Mouse (Mus musculus): ENCODE measurements around the gene 1810062G17Rik. TPM values are rescaled to one million over a fixed set of nuclear protein-coding genes. Genes with fewer than 3 reads are reported as not detected.
A peak's percentile ranks its signal among the peaks of the same experiment; 100 is the strongest.

The 1810062G17Rik gene
- polyA plus RNA-seq, 1 experiment from 2014 or later, result 0.22 TPM

DNA sequence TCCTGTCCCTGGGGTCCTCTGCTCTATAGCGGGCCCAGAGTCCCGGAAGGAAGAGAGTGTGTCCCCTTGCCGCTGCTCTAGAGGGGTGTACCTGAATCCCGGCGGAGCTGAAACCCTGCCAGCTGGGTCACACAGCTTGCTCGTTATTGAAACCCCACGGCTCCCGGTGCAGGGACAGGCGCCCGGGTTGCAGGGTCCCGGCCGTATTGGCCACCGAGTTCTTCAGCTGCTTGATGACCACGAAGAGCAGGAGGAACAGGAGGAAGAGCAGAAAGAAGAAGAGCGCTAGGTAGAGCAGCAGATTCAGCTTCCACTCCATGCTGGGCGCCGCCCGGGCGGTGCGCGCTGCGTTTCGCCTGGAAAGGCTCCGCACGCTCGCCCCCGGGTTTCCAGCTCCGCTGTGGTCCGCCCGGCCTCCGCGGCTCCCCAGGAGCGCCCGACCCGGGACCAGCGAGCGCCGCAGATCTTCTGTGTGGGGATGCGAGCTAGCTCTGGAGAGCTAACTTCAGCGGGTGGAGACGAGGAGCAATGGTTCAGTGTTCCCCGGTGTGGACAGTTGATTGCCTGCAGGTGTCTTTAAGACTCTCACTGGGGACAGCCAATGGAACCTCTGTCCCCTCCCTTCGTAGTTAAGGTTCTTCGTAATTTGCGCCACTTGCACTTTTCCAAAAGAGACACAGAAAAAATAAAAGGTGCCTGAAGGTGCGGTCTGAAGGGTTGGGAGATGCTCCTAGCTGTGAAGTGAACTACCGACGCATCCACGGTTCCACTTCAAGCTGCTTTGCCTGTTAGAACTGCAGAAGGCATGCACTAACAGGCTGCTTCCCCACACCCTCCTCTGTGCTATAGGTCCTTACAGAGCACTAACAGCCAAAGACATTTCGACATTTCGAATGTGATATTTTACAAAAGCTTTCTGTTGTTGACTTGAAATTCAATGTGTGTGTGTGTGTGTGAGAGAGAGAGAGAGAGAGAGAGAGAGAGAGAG is 45.6 kb downstream of the 1810062G17Rik start, which contains the start of gene Gm11549:
TSS of gene Gm11549 (minus strand) at position 741 of the 988 bp plus-strand sequence.
- Histone ChIP-seq H3K9ac (peak within 1 kb of the TSS; percentile 45), H3K27ac (replicated peaks) (no peak within 1 kb of the TSS), H3K4me1 (replicated peaks) (peaks cover 8% of the 10 kb centered on the region), H3K27me3 (peaks cover 15% of the 10 kb centered on the region), H3K36me3 (no peaks in the 10 kb centered on the region), H3K9me3 (no peaks in the 10 kb centered on the region), H3K4me3 (peak within 1 kb of the TSS; percentile 61), H3K4me2 (peak within 1 kb of the TSS; percentile 99)
- peak; percentile 83 for ATAC-seq (ENCODE audit: low FRiP score, low read depth)
- under 1% methylated on average over 50 of the region's 51 CpGs for WGBS

GRCm38 (mm10) chr3:36522137-36522536 is 46.4 kb downstream of the 1810062G17Rik start:
- H3K4me3 ChIP-seq, result no peak overlapping the region
- WGBS, result 4% methylated on average over 4 of the region's 4 CpGs
- no peak overlapping the region for H3K27ac ChIP-seq (replicated peaks)
- H3K4me1 ChIP-seq (replicated peaks), result peaks cover 8% of the 10 kb centered on the region
- H3K27me3 ChIP-seq, result peaks cover 15% of the 10 kb centered on the region
- ATAC-seq (ENCODE audit: low FRiP score, low read depth), result no peak
- peak overlapping the region; percentile 99 for H3K4me2 ChIP-seq
- H3K9me3 ChIP-seq, result no peaks in the 10 kb centered on the region
- H3K9ac ChIP-seq, result no peak overlapping the region
- no peaks in the 10 kb centered on the region for H3K36me3 ChIP-seq

DNA sequence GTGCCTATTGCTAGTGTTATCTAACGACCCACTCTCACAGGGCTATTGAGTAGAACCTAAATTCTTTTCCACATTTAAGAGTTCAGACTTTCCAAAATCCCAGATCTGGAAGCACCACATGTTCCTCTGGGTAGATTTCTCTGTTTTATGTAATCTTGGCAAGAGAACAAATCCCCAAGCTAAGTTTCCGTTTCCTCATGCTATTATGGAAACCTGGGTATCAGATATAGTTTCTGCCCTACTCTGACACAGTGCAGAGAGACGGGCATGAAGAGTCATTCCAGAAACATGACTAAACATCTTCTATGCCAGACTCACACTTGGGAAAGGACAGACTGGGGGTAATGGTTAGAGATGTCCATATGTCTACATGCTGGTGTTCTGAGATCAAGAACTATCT is 48.7 kb downstream of the 1810062G17Rik start:
- no peaks in the 10 kb centered on the region for H3K36me3 ChIP-seq
- no peak overlapping the region for H3K9ac ChIP-seq
- H3K9me3 ChIP-seq, result no peaks in the 10 kb centered on the region
- no peak for ATAC-seq (ENCODE audit: low FRiP score, low read depth)
- 81% methylated on average over 3 of the region's 3 CpGs for WGBS
- H3K4me1 ChIP-seq (replicated peaks), result peaks cover 8% of the 10 kb centered on the region
- H3K27me3 ChIP-seq, result peaks cover 15% of the 10 kb centered on the region
- no peak overlapping the region for H3K4me2 ChIP-seq
- no peak overlapping the region for H3K4me3 ChIP-seq
- H3K27ac ChIP-seq (replicated peaks), result no peak overlapping the region

GRCm38 (mm10) chr3:36530345-36530744 is 54.6 kb downstream of the 1810062G17Rik start:
- no peak for ATAC-seq (ENCODE audit: low FRiP score, low read depth)
- H3K4me3 ChIP-seq, result no peak overlapping the region
- no peak overlapping the region for H3K9ac ChIP-seq
- 87% methylated on average over 6 of the region's 6 CpGs for WGBS
- H3K36me3 ChIP-seq, result no peaks in the 10 kb centered on the region
- no peak overlapping the region for H3K4me2 ChIP-seq
- H3K4me1 ChIP-seq (replicated peaks), result peaks cover 4% of the 10 kb centered on the region
- no peaks in the 10 kb centered on the region for H3K9me3 ChIP-seq
- H3K27ac ChIP-seq (replicated peaks), result no peak overlapping the region
- no peaks in the 10 kb centered on the region for H3K27me3 ChIP-seq

- no peak overlapping the region for H3K9ac ChIP-seq
- H3K9me3 ChIP-seq, result no peaks in the 10 kb centered on the region
- peaks cover 4% of the 10 kb centered on the region for H3K4me1 ChIP-seq (replicated peaks)
- no peak overlapping the region for H3K4me2 ChIP-seq
- no peak for ATAC-seq (ENCODE audit: low FRiP score, low read depth)
- no peaks in the 10 kb centered on the region for H3K27me3 ChIP-seq
- H3K36me3 ChIP-seq, result no peaks in the 10 kb centered on the region
- no peak overlapping the region for H3K4me3 ChIP-seq
- no peak overlapping the region for H3K27ac ChIP-seq (replicated peaks)
- WGBS, result 82% methylated on average over 5 of the region's 5 CpGs
These were observed 55.0 kb downstream of the 1810062G17Rik start for GRCm38 (mm10) chr3:36530781-36531180.

DNA sequence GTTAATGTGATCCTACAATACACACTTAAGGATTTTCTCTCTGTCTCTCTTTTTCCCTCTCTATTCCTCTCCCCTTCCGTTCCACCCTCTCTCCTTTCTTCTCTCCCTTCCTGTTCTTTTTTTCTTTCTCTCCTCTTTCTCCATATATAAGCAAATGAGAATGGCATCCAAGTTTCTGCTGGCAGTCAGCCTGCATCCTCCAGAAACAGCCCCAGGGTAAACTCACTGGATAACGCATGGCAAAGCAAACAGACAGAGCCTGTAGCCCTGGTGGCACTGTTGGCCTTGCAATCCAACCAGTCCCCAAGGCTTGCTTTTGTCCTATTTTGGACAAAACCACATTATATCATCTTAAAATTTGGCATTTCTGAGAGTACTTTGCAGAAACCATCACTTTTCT is 55.5 kb downstream of the 1810062G17Rik start:
- WGBS, result 32% methylated on average over 2 of the region's 2 CpGs
- no peaks in the 10 kb centered on the region for H3K36me3 ChIP-seq
- H3K27ac ChIP-seq (replicated peaks), result no peak overlapping the region
- ATAC-seq (ENCODE audit: low FRiP score, low read depth), result no peak
- no peak overlapping the region for H3K9ac ChIP-seq
- no peak overlapping the region for H3K4me2 ChIP-seq
- no peak overlapping the region for H3K4me3 ChIP-seq
- H3K27me3 ChIP-seq, result no peaks in the 10 kb centered on the region
- no peaks in the 10 kb centered on the region for H3K9me3 ChIP-seq
- H3K4me1 ChIP-seq (replicated peaks), result peaks cover 4% of the 10 kb centered on the region

Small RNAs within 50 kb of the gene (microRNA-seq; reads per million reads assigned to microRNA genes)
- not detected for gene Mir7009

Other genes with a start within 250 kb of the 1810062G17Rik start
- gene Anxa5, start within 50 bp of the 1810062G17Rik start, polyA plus RNA-seq (2015; fragmentation: Nextera tagmentation; extraction: Ambion mirVana), result 70.3 and 88.7 TPM in 2 replicates
- gene Gm11549, start 45.9 kb downstream of the 1810062G17Rik start, polyA plus RNA-seq (2015; fragmentation: Nextera tagmentation; extraction: Ambion mirVana), result 0.54 and 1.00 TPM in 2 replicates
- gene Exosc9, start 76.7 kb downstream of the 1810062G17Rik start, polyA plus RNA-seq (2015; fragmentation: Nextera tagmentation; extraction: Ambion mirVana), result 77.9 and 82.7 TPM in 2 replicates
- gene Ccna2, start 96.2 kb downstream of the 1810062G17Rik start, polyA plus RNA-seq (2015; fragmentation: Nextera tagmentation; extraction: Ambion mirVana), result 37.7 and 46.5 TPM in 2 replicates
- gene Bbs7, start 137.5 kb downstream of the 1810062G17Rik start, polyA plus RNA-seq (2015; fragmentation: Nextera tagmentation; extraction: Ambion mirVana), result 23.2 TPM in 2 replicates
- gene Trpc3, start 214.2 kb downstream of the 1810062G17Rik start, polyA plus RNA-seq (2015; fragmentation: Nextera tagmentation; extraction: Ambion mirVana), result 13.4 and 13.9 TPM in 2 replicates

Measured in hindbrain, embryonic 15.5 days (tissue).